7 mouse cellular contexts compared by ENCODE assay signal in genomic region chr13:104285737-104286311, GRCm38 (mm10). TPM values are rescaled to one million over a fixed set of nuclear protein-coding genes. Genes with fewer than 3 reads are reported as not detected.
DNase-seq lines count a peak whose midpoint lies in the region; ATAC-seq and TF ChIP-seq lines count a peak whose summit lies in the region.

No protein-coding gene starts in this region.

- peak overlapping the region; percentile 62 for H3K4me2 ChIP-seq in embryonic facial prominence, embryonic 14.5 days (ENCODE audit: low read depth, low read length)
- peak overlapping the region; percentile 64 for H3K4me2 ChIP-seq in lung, postnatal 0 days (replicated peaks; ENCODE audit: low read depth, low read length)

- ATAC-seq in CD4-positive, CD25-positive, alpha-beta regulatory T cell, adult 4 months: peak; percentile 29
- ATAC-seq in embryonic facial prominence, embryonic 14.5 days (ENCODE audit: low read depth): no peak
- ATAC-seq in lung, postnatal 0 days: no peak

- H3K4me1 ChIP-seq in embryonic facial prominence, embryonic 14.5 days (ENCODE audit: control insufficient read depth, insufficient read depth, low read length): no peaks in the 10 kb centered on the region
- no peaks in the 10 kb centered on the region for H3K4me1 ChIP-seq in lung, postnatal 0 days (ENCODE audit: insufficient read depth, low read depth, low read length)

- H3K4me3 ChIP-seq in embryonic facial prominence, embryonic 14.5 days (ENCODE audit: low read depth, low read length): peak overlapping the region; percentile 39
- H3K4me3 ChIP-seq in lung, postnatal 0 days (ENCODE audit: low read depth, low read length): peak overlapping the region; percentile 56

- peak; percentile 72 for DNase-seq in adipocyte (ENCODE audit: low spot score)
- DNase-seq in embryonic facial prominence, embryonic 14.5 days (ENCODE audit: low spot score): peak; percentile 54
- peak; percentile 54 for DNase-seq in heart, postnatal 10 days
- peak; percentile 51 to 54 for DNase-seq in kidney, postnatal 36 days
- peak; percentile 80 for DNase-seq in lung, postnatal 0 days (ENCODE audit: low spot score)
- DNase-seq in right cerebral cortex, postnatal 25 days: peak; percentile 7

- peak overlapping the region; percentile 82 for H3K27ac ChIP-seq in embryonic facial prominence, embryonic 14.5 days (replicated peaks; ENCODE audit: low read depth, low read length)
- H3K27ac ChIP-seq in lung, postnatal 0 days (ENCODE audit: low read length): peak overlapping the region; percentile 88

- intact Hi-C loops in heart, postnatal 10 days (cut with DNase I): loop anchor here (1.0 to 5.0 kb wide), 4 partner anchors 395 to 766 kb away; partner anchors contain the start of gene Rgs7bp

- peak; percentile 68 for TF ChIP-seq EP300 in lung, postnatal 0 days (IDR thresholded peaks at IDR 0.05)

- peak overlapping the region; percentile 63 for H3K9ac ChIP-seq in embryonic facial prominence, embryonic 14.5 days (ENCODE audit: low read depth, low read length)
- H3K9ac ChIP-seq in lung, postnatal 0 days (replicated peaks; ENCODE audit: low read depth): peak overlapping the region; percentile 58

- no peak for TF ChIP-seq CTCF in lung, postnatal 0 days (IDR thresholded peaks at IDR 0.05)

- no peaks in the 10 kb centered on the region for H3K27me3 ChIP-seq in embryonic facial prominence, embryonic 14.5 days (replicated peaks; ENCODE audit: control insufficient read depth, insufficient read depth, low read length)
- no peaks in the 10 kb centered on the region for H3K27me3 ChIP-seq in lung, postnatal 0 days (replicated peaks; ENCODE audit: insufficient read depth, low read length)

- 1% methylated on average over 10 of the region's 10 CpGs for WGBS in embryonic facial prominence, embryonic 14.5 days
- under 1% methylated on average over 10 of the region's 10 CpGs for WGBS in lung, postnatal 0 days

- no peaks in the 10 kb centered on the region for H3K36me3 ChIP-seq in embryonic facial prominence, embryonic 14.5 days (ENCODE audit: control insufficient read depth, insufficient read depth, low read length)
- H3K36me3 ChIP-seq in lung, postnatal 0 days (ENCODE audit: insufficient read depth, low read length): no peaks in the 10 kb centered on the region

- H3K9me3 ChIP-seq in embryonic facial prominence, embryonic 14.5 days (ENCODE audit: control insufficient read depth, low read length): no peaks in the 10 kb centered on the region
- no peaks in the 10 kb centered on the region for H3K9me3 ChIP-seq in lung, postnatal 0 days (ENCODE audit: low read length)

RNA-seq across cellular contexts. Expression of gene Adamts6, which starts 1.8 kb away (rescaled TPM):
- polyA plus RNA-seq in CD4-positive, CD25-positive, alpha-beta regulatory T cell, adult 4 months (2017; shearing (Covaris generic)): 10 to 100 TPM; 24.2 to 26.5 TPM
- polyA plus RNA-seq in embryonic facial prominence, embryonic 14.5 days (2014; fragmentation: Nextera tagmentation; extraction: Ambion mirVana): 3.1 and 4.5 TPM in 2 replicates
- 1 to 10 TPM; 6.5 to 9.6 TPM for total RNA-seq in heart, postnatal 10 days (2021)
- 0.79 and 1.1 TPM in 2 replicates for polyA plus RNA-seq in lung, postnatal 0 days (2015; fragmentation: Nextera tagmentation; extraction: Ambion mirVana)

RNA-seq across cellular contexts. Expression of gene Ppwd1, which starts 57.2 kb away (rescaled TPM):
- 10 to 100 TPM; 14.9 to 15.6 TPM for polyA plus RNA-seq in CD4-positive, CD25-positive, alpha-beta regulatory T cell, adult 4 months (2017; shearing (Covaris generic))
- polyA plus RNA-seq in embryonic facial prominence, embryonic 14.5 days (2014; fragmentation: Nextera tagmentation; extraction: Ambion mirVana): 11.9 and 13.1 TPM in 2 replicates
- 10 to 100 TPM in 1 of 2 experiments, 1 to 10 TPM in 1; 8.8 to 10.2 TPM for total RNA-seq in heart, postnatal 10 days (2021)
- 8.3 and 8.7 TPM in 2 replicates for polyA plus RNA-seq in lung, postnatal 0 days (2015; fragmentation: Nextera tagmentation; extraction: Ambion mirVana)

RNA-seq across cellular contexts. Expression of gene Cenpk, which starts 57.4 kb away (rescaled TPM):
- 1 to 10 TPM; 2.6 to 5.6 TPM for polyA plus RNA-seq in CD4-positive, CD25-positive, alpha-beta regulatory T cell, adult 4 months (2017; shearing (Covaris generic))
- 52.3 and 53.4 TPM in 2 replicates for polyA plus RNA-seq in embryonic facial prominence, embryonic 14.5 days (2014; fragmentation: Nextera tagmentation; extraction: Ambion mirVana)
- total RNA-seq in heart, postnatal 10 days (2021): 1 to 10 TPM; 3.8 to 5.5 TPM
- polyA plus RNA-seq in lung, postnatal 0 days (2015; fragmentation: Nextera tagmentation; extraction: Ambion mirVana): 7.2 and 7.8 TPM in 2 replicates

Comparison
In these comparisons a context has a peak if more than half of its experiments do, and no peak if none do; other contexts are left out.
1. DNase-seq: peak in every context shown above with its lines; median percentile 80 in lung, postnatal 0 days; 72 in adipocyte; 54 in embryonic facial prominence, embryonic 14.5 days; 54 in heart, postnatal 10 days; 52 in kidney, postnatal 36 days; 7 in right cerebral cortex, postnatal 25 days.